In the genomic region with DNA sequence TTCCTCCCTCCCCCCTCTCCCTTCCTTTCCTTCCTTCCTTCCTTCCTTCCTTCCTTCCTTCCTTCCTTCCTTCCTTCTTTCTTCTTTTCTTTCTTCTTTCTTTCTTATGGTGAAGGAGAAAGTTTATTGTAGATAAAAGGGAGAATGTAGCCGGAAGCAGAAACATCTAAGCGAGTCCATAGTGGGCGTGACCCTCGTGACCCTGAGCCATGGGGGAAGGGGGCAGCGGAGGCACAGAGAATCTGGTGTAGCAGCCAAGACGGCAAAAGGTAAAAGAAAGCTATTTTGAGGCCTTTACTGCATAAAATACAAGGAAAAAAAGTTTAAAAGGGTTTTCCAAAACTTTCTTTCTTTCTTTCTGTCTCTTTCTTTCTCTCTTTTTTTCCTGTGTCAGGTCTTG, we compare ENCODE assay signal across 26 mouse cellular contexts.
A peak's percentile ranks its signal among the peaks of the same experiment; 100 is the strongest.
DNase-seq lines count a peak whose midpoint lies in the region; ATAC-seq and TF ChIP-seq lines count a peak whose summit lies in the region.
"Had no signal": no experiment of that assay in that cellular context is flagged by ENCODE, and none has a peak within 500 bp of the region (broad histone marks: within the 10 kb centered on the region; RNA-seq: fewer than 3 reads in every experiment).

No protein-coding gene starts in this region.

- H3K4me2 ChIP-seq in forebrain, embryonic 13.5 days, result no peak overlapping the region
- peak overlapping the region; percentile 45; the same call in 1 of the 2 replicates for H3K4me2 ChIP-seq in midbrain, embryonic 13.5 days (replicated peaks)
- H3K4me2 ChIP-seq in midbrain, embryonic 11.5 days, result no peak overlapping the region
- H3K4me2 ChIP-seq: intestine, embryonic 15.5 days had no signal

- ATAC-seq in forebrain, embryonic 13.5 days, result no peak
- ATAC-seq in midbrain, embryonic 13.5 days, result no peak
- no peak for ATAC-seq in midbrain, embryonic 11.5 days (ENCODE audit: low FRiP score)
- ATAC-seq: activated CD4-positive, CD25-positive, alpha-beta regulatory T cell, adult 4 months; forebrain, postnatal 0 days; hindbrain, embryonic 16.5 days; intestine, embryonic 15.5 days had no signal

- no peak for DNase-seq in forebrain, embryonic 10.5 days (ENCODE audit: extremely low spot score, low spot score)
- no peak for DNase-seq in midbrain, embryonic 11.5 days (ENCODE audit: low spot score, missing footprints)
- DNase-seq in ZHBTc4 (ENCODE audit: low read depth, low spot score), result peak; percentile 49
- no peak for DNase-seq in left cerebral cortex, postnatal 14 days (ENCODE audit: low spot score in 2 of 2)
- DNase-seq: adrenal gland, adult 8-10 months; adrenal gland, postnatal 25 days; B cell, adult 2 months; cerebellum, adult 11-12 months; cerebellum, adult 8-10 months; forebrain, postnatal 0 days; gastrocnemius, postnatal 36 days; heart, postnatal 10 days; heart, postnatal 36 days; kidney, adult 11 months had no signal

- H3K4me1 ChIP-seq in forebrain, embryonic 10.5 days, result peaks cover 28% of the 10 kb centered on the region
- peaks cover 10% of the 10 kb centered on the region for H3K4me1 ChIP-seq in forebrain, embryonic 13.5 days
- peaks cover 21% of the 10 kb centered on the region for H3K4me1 ChIP-seq in midbrain, embryonic 13.5 days (replicated peaks)
- peaks cover 6% of the 10 kb centered on the region for H3K4me1 ChIP-seq in midbrain, embryonic 11.5 days (ENCODE audit: control insufficient read depth, insufficient read depth, low read length)
- H3K4me1 ChIP-seq in E14TG2a.4 (replicated peaks; ENCODE audit: low read depth, low read length), result peaks cover 67% of the 10 kb centered on the region
- H3K4me1 ChIP-seq: intestine, embryonic 15.5 days had no signal

- peaks cover 8% of the 10 kb centered on the region for H3K9me3 ChIP-seq in forebrain, embryonic 10.5 days
- H3K9me3 ChIP-seq in forebrain, embryonic 13.5 days (replicated peaks), result no peaks in the 10 kb centered on the region
- H3K9me3 ChIP-seq in midbrain, embryonic 13.5 days, result no peaks in the 10 kb centered on the region
- H3K9me3 ChIP-seq in midbrain, embryonic 11.5 days (ENCODE audit: control insufficient read depth, low read length), result no peaks in the 10 kb centered on the region
- H3K9me3 ChIP-seq in E14TG2a.4 (ENCODE audit: low read length), result no peaks in the 10 kb centered on the region
- H3K9me3 ChIP-seq: embryonic facial prominence, embryonic 12.5 days; embryonic facial prominence, embryonic 15.5 days; forebrain, embryonic 12.5 days; heart, embryonic 15.5 days; hindbrain, embryonic 10.5 days; hindbrain, embryonic 13.5 days; intestine, embryonic 15.5 days had no signal

- 0 out of 2 replicates have a peak overlapping the region, but pooled peaks have one; percentile 37 for H3K4me3 ChIP-seq in forebrain, embryonic 10.5 days
- H3K4me3 ChIP-seq in forebrain, embryonic 13.5 days, result no peak overlapping the region
- H3K4me3 ChIP-seq in midbrain, embryonic 13.5 days (replicated peaks), result no peak overlapping the region
- no peak overlapping the region for H3K4me3 ChIP-seq in midbrain, embryonic 11.5 days (ENCODE audit: low read depth, low read length)
- peak overlapping the region; percentile 81 for H3K4me3 ChIP-seq in E14TG2a.4 (replicated peaks; ENCODE audit: low read length)
- H3K4me3 ChIP-seq: embryonic facial prominence, embryonic 12.5 days; embryonic facial prominence, embryonic 15.5 days; heart, embryonic 15.5 days; intestine, embryonic 15.5 days had no signal

- no peaks in the 10 kb centered on the region for H3K36me3 ChIP-seq in forebrain, embryonic 10.5 days (replicated peaks)
- H3K36me3 ChIP-seq in forebrain, embryonic 13.5 days (ENCODE audit: poor library complexity, severe bottlenecking), result no peaks in the 10 kb centered on the region
- no peaks in the 10 kb centered on the region for H3K36me3 ChIP-seq in midbrain, embryonic 13.5 days
- no peaks in the 10 kb centered on the region for H3K36me3 ChIP-seq in midbrain, embryonic 11.5 days (ENCODE audit: control insufficient read depth, insufficient read depth, low read length)
- peaks cover 12% of the 10 kb centered on the region; the same call in 1 of the 2 replicates for H3K36me3 ChIP-seq in E14TG2a.4 (ENCODE audit: insufficient read depth, low read length)
- H3K36me3 ChIP-seq: embryonic facial prominence, embryonic 12.5 days; embryonic facial prominence, embryonic 15.5 days; forebrain, embryonic 12.5 days; heart, embryonic 15.5 days; hindbrain, embryonic 10.5 days; hindbrain, embryonic 13.5 days; intestine, embryonic 15.5 days had no signal

- H3K27me3 ChIP-seq in forebrain, embryonic 10.5 days (ENCODE audit: poor library complexity, severe bottlenecking), result peaks cover 21% of the 10 kb centered on the region
- H3K27me3 ChIP-seq in forebrain, embryonic 13.5 days, result no peaks in the 10 kb centered on the region
- no peaks in the 10 kb centered on the region; the same call in 1 of the 2 replicates for H3K27me3 ChIP-seq in midbrain, embryonic 13.5 days
- H3K27me3 ChIP-seq in midbrain, embryonic 11.5 days (ENCODE audit: control insufficient read depth, insufficient read depth, low read length), result no peaks in the 10 kb centered on the region
- H3K27me3 ChIP-seq in E14TG2a.4 (ENCODE audit: insufficient read depth, low read length), result no peaks in the 10 kb centered on the region
- H3K27me3 ChIP-seq: embryonic facial prominence, embryonic 12.5 days; embryonic facial prominence, embryonic 15.5 days; heart, embryonic 15.5 days; intestine, embryonic 15.5 days had no signal

- H3K9ac ChIP-seq in forebrain, embryonic 13.5 days, result no peak overlapping the region
- H3K9ac ChIP-seq in midbrain, embryonic 13.5 days (replicated peaks), result no peak overlapping the region
- H3K9ac ChIP-seq in midbrain, embryonic 11.5 days (ENCODE audit: low read length), result no peak overlapping the region
- H3K9ac ChIP-seq: embryonic facial prominence, embryonic 12.5 days; embryonic facial prominence, embryonic 15.5 days; forebrain, embryonic 12.5 days; forebrain, postnatal 0 days; heart, embryonic 15.5 days; hindbrain, embryonic 13.5 days; intestine, embryonic 15.5 days had no signal

- no peak for TF ChIP-seq CTCF in E14TG2a.4 (conservative IDR thresholded peaks at IDR 0.05; ENCODE audit: low read length)

- intact Hi-C loops in left cerebral cortex, postnatal 14 days (cut with DNase I), result no loop called here

- WGBS in forebrain, embryonic 10.5 days, result 6% methylated on average over 6 of the region's 6 CpGs
- 14% methylated on average over 6 of the region's 6 CpGs for WGBS in forebrain, embryonic 13.5 days
- WGBS in midbrain, embryonic 13.5 days, result 14% methylated on average over 6 of the region's 6 CpGs
- 15% methylated on average over 6 of the region's 6 CpGs for WGBS in midbrain, embryonic 11.5 days

- no peak overlapping the region for H3K27ac ChIP-seq in forebrain, embryonic 10.5 days
- H3K27ac ChIP-seq in forebrain, embryonic 13.5 days, result no peak overlapping the region
- H3K27ac ChIP-seq in midbrain, embryonic 13.5 days, result no peak overlapping the region
- no peak overlapping the region for H3K27ac ChIP-seq in midbrain, embryonic 11.5 days (ENCODE audit: low read depth, low read length)
- H3K27ac ChIP-seq: embryonic facial prominence, embryonic 12.5 days; embryonic facial prominence, embryonic 15.5 days; forebrain, embryonic 12.5 days; heart, embryonic 15.5 days; hindbrain, embryonic 13.5 days; intestine, embryonic 15.5 days had no signal

Comparison
In these comparisons a context has a peak if more than half of its experiments do, and no peak if none do; other contexts are left out.
1. H3K4me3 ChIP-seq: peak in forebrain, embryonic 10.5 days (single experiment) and E14TG2a.4 (single experiment); none in forebrain, embryonic 13.5 days (single experiment), midbrain, embryonic 13.5 days (single experiment) and midbrain, embryonic 11.5 days (single experiment).